ENCODE assay signal across 17 mouse cellular contexts in genomic region chr7:30615049-30615760, GRCm38 (mm10). TPM values are rescaled to one million over a fixed set of nuclear protein-coding genes. Genes with fewer than 3 reads are reported as not detected.
DNase-seq lines count a peak whose midpoint lies in the region; ATAC-seq and TF ChIP-seq lines count a peak whose summit lies in the region.
"Had no signal": no experiment of that assay in that cellular context is flagged by ENCODE, and none has a peak within 500 bp of the region (broad histone marks: within the 10 kb centered on the region; RNA-seq: fewer than 3 reads in every experiment).

No protein-coding gene starts in this region.

- no peak overlapping the region for H3K9ac ChIP-seq in forebrain, embryonic 14.5 days (ENCODE audit: low read length)
- H3K9ac ChIP-seq in forebrain, embryonic 12.5 days = no peak overlapping the region
- H3K9ac ChIP-seq in midbrain, embryonic 11.5 days (ENCODE audit: low read length) = no peak overlapping the region
- no peak overlapping the region for H3K9ac ChIP-seq in MEL (ENCODE audit: control insufficient read depth, low read depth, low read length, poor library complexity, severe bottlenecking)
- H3K9ac ChIP-seq in liver, embryonic 13.5 days = no peak overlapping the region
- H3K9ac ChIP-seq: embryonic facial prominence, embryonic 13.5 days; liver, embryonic 14.5 days; neural tube, embryonic 13.5 days had no signal

- H3K9me3 ChIP-seq in forebrain, embryonic 14.5 days (replicated peaks; ENCODE audit: control insufficient read depth, low read length) = no peaks in the 10 kb centered on the region
- no peaks in the 10 kb centered on the region for H3K9me3 ChIP-seq in forebrain, embryonic 12.5 days
- H3K9me3 ChIP-seq in midbrain, embryonic 11.5 days (ENCODE audit: control insufficient read depth, low read length) = no peaks in the 10 kb centered on the region
- H3K9me3 ChIP-seq in midbrain, embryonic 10.5 days (replicated peaks) = no peaks in the 10 kb centered on the region
- H3K9me3 ChIP-seq in MEL (replicated peaks; ENCODE audit: insufficient read depth, low read length) = no peaks in the 10 kb centered on the region
- no peaks in the 10 kb centered on the region for H3K9me3 ChIP-seq in liver, embryonic 13.5 days (replicated peaks)
- H3K9me3 ChIP-seq: embryonic facial prominence, embryonic 13.5 days; megakaryocyte, embryonic 14.5 days; neural tube, embryonic 13.5 days had no signal

- H3K27ac ChIP-seq in forebrain, embryonic 14.5 days (ENCODE audit: low read depth, low read length) = no peak overlapping the region
- no peak overlapping the region for H3K27ac ChIP-seq in forebrain, embryonic 12.5 days
- no peak overlapping the region for H3K27ac ChIP-seq in midbrain, embryonic 11.5 days (ENCODE audit: low read depth, low read length)
- H3K27ac ChIP-seq in midbrain, embryonic 10.5 days (replicated peaks) = no peak overlapping the region
- peak overlapping the region; percentile 19; the same call in 1 of the 2 replicates for H3K27ac ChIP-seq in MEL (ENCODE audit: control insufficient read depth, low read depth, low read length)
- no peak overlapping the region for H3K27ac ChIP-seq in liver, embryonic 13.5 days
- H3K27ac ChIP-seq: embryonic facial prominence, embryonic 13.5 days; liver, embryonic 14.5 days; neural tube, embryonic 13.5 days had no signal

- WGBS in forebrain, embryonic 14.5 days = 55% methylated on average over 5 of the region's 5 CpGs
- 60% methylated on average over 5 of the region's 5 CpGs for WGBS in forebrain, embryonic 12.5 days
- 63% methylated on average over 5 of the region's 5 CpGs for WGBS in midbrain, embryonic 11.5 days
- 62% methylated on average over 5 of the region's 5 CpGs for WGBS in midbrain, embryonic 10.5 days
- WGBS in liver, embryonic 13.5 days (ENCODE audit: insufficient replicate concordance) = 54% methylated on average over 5 of the region's 5 CpGs

- TF ChIP-seq POLR2A in MEL (IDR thresholded peaks at IDR 0.05; ENCODE audit: control insufficient read depth in 1 of 2, insufficient read depth in 1 of 2, low read depth in 1 of 2, low read length in 2 of 2, poor library complexity in 1 of 2) = no peak

- peaks cover 44% of the 10 kb centered on the region for H3K36me3 ChIP-seq in forebrain, embryonic 14.5 days (ENCODE audit: control insufficient read depth, insufficient read depth, low read length)
- H3K36me3 ChIP-seq in forebrain, embryonic 12.5 days (replicated peaks) = peaks cover 48% of the 10 kb centered on the region
- peaks cover 7% of the 10 kb centered on the region; the same call in 1 of the 2 replicates for H3K36me3 ChIP-seq in midbrain, embryonic 11.5 days (ENCODE audit: control insufficient read depth, insufficient read depth, low read length)
- peaks cover 52% of the 10 kb centered on the region for H3K36me3 ChIP-seq in midbrain, embryonic 10.5 days
- H3K36me3 ChIP-seq in MEL (ENCODE audit: control insufficient read depth in 1 of 2, insufficient read depth in 2 of 2, low read length in 2 of 2) = peaks cover 4 to 10% of the 10 kb centered on the region in 2 experiments
- H3K36me3 ChIP-seq in liver, embryonic 13.5 days = peaks cover 47% of the 10 kb centered on the region

- no peak overlapping the region for H3K4me2 ChIP-seq in forebrain, embryonic 14.5 days (ENCODE audit: low read length)
- H3K4me2 ChIP-seq in forebrain, embryonic 12.5 days = no peak overlapping the region
- no peak overlapping the region for H3K4me2 ChIP-seq in midbrain, embryonic 11.5 days
- no peak overlapping the region for H3K4me2 ChIP-seq in liver, embryonic 13.5 days
- H3K4me2 ChIP-seq: embryonic facial prominence, embryonic 13.5 days; neural tube, embryonic 13.5 days had no signal

- TF ChIP-seq EP300 in MEL (IDR thresholded peaks at IDR 0.05; ENCODE audit: low read depth in 1 of 2, low read length in 2 of 2) = no peak

- 0 out of 2 replicates have a peak, but pooled peaks have one; percentile 20 for ATAC-seq in forebrain, embryonic 14.5 days
- ATAC-seq in forebrain, embryonic 12.5 days (ENCODE audit: low FRiP score) = no peak
- 0 out of 2 replicates have a peak, but pooled peaks have one; percentile 33 for ATAC-seq in midbrain, embryonic 11.5 days (ENCODE audit: low FRiP score)
- ATAC-seq in liver, embryonic 13.5 days (ENCODE audit: low read depth) = peak; percentile 33
- ATAC-seq: Patski had no signal

- DNase-seq in forebrain, embryonic 14.5 days (ENCODE audit: low spot score) = no peak
- DNase-seq in midbrain, embryonic 11.5 days (ENCODE audit: low spot score, missing footprints) = no peak
- no peak for DNase-seq in midbrain, embryonic 10.5 days (ENCODE audit: low spot score)
- peak; percentile 75 for DNase-seq in MEL (ENCODE audit: low read depth, low spot score)
- DNase-seq in liver, embryonic 13.5 days = no peak
- no peak for DNase-seq in gastrocnemius, postnatal 4 days (ENCODE audit: low spot score in 2 of 2)
- no peak for DNase-seq in gastrocnemius, postnatal 10 days
- DNase-seq: cerebellum, adult 9-10 months; kidney, postnatal 25 days had no signal

- H3K4me3 ChIP-seq in forebrain, embryonic 14.5 days (ENCODE audit: low read depth, low read length) = no peak overlapping the region
- no peak overlapping the region for H3K4me3 ChIP-seq in forebrain, embryonic 12.5 days (replicated peaks)
- H3K4me3 ChIP-seq in midbrain, embryonic 11.5 days (ENCODE audit: low read depth, low read length) = no peak overlapping the region
- H3K4me3 ChIP-seq in midbrain, embryonic 10.5 days = no peak overlapping the region
- no peak overlapping the region for H3K4me3 ChIP-seq in MEL (ENCODE audit: control insufficient read depth in 1 of 2, insufficient read depth in 1 of 2, low read depth in 2 of 2, low read length in 2 of 2)
- no peak overlapping the region for H3K4me3 ChIP-seq in liver, embryonic 13.5 days (replicated peaks)
- H3K4me3 ChIP-seq: embryonic facial prominence, embryonic 13.5 days; megakaryocyte, embryonic 14.5 days; neural tube, embryonic 13.5 days had no signal

- H3K79me2 ChIP-seq in MEL (ENCODE audit: control insufficient read depth, insufficient read depth, low read length, poor library complexity) = no peaks in the 10 kb centered on the region

- TF ChIP-seq CTCF in MEL (IDR thresholded peaks at IDR 0.05 in 2 of 3, conservative IDR thresholded peaks at IDR 0.05 in 1 of 3; ENCODE audit: control insufficient read depth in 1 of 3, insufficient read depth in 1 of 3, low read depth in 2 of 3, low read length in 3 of 3, poor library complexity in 1 of 3, severe bottlenecking in 1 of 3) = no peak

- no peak for TF ChIP-seq RAD21 in MEL (IDR thresholded peaks at IDR 0.05; ENCODE audit: low read depth, low read length)

- no peaks in the 10 kb centered on the region for H3K4me1 ChIP-seq in forebrain, embryonic 14.5 days (ENCODE audit: control insufficient read depth, insufficient read depth, low read length)
- H3K4me1 ChIP-seq in forebrain, embryonic 12.5 days = no peaks in the 10 kb centered on the region
- no peaks in the 10 kb centered on the region for H3K4me1 ChIP-seq in midbrain, embryonic 11.5 days (ENCODE audit: control insufficient read depth, insufficient read depth, low read length)
- no peaks in the 10 kb centered on the region for H3K4me1 ChIP-seq in midbrain, embryonic 10.5 days
- peaks cover 0 to 3% of the 10 kb centered on the region in 2 experiments; a peak in 2 of 4 replicates for H3K4me1 ChIP-seq in MEL (ENCODE audit: control insufficient read depth in 1 of 2, insufficient read depth in 2 of 2, low read length in 2 of 2)
- H3K4me1 ChIP-seq in liver, embryonic 13.5 days (replicated peaks) = peaks cover 23% of the 10 kb centered on the region
- H3K4me1 ChIP-seq: embryonic facial prominence, embryonic 13.5 days; neural tube, embryonic 13.5 days had no signal

- H3K27me3 ChIP-seq in forebrain, embryonic 14.5 days (replicated peaks; ENCODE audit: control insufficient read depth, insufficient read depth, low read length) = no peaks in the 10 kb centered on the region
- H3K27me3 ChIP-seq in forebrain, embryonic 12.5 days = no peaks in the 10 kb centered on the region
- no peaks in the 10 kb centered on the region for H3K27me3 ChIP-seq in midbrain, embryonic 11.5 days (ENCODE audit: control insufficient read depth, insufficient read depth, low read length)
- no peaks in the 10 kb centered on the region for H3K27me3 ChIP-seq in midbrain, embryonic 10.5 days (ENCODE audit: low read depth, poor library complexity, severe bottlenecking)
- no peaks in the 10 kb centered on the region for H3K27me3 ChIP-seq in MEL (ENCODE audit: control insufficient read depth in 1 of 2, insufficient read depth in 2 of 2, low read length in 2 of 2)
- H3K27me3 ChIP-seq in liver, embryonic 13.5 days = no peaks in the 10 kb centered on the region
- H3K27me3 ChIP-seq: embryonic facial prominence, embryonic 13.5 days; neural tube, embryonic 13.5 days; Patski had no signal

RNA-seq across cellular contexts. Expression of gene Upk1a, which starts 2.6 kb away (rescaled TPM):
- polyA plus RNA-seq in forebrain, embryonic 14.5 days (2014; fragmentation: Nextera tagmentation; extraction: Ambion mirVana) = 0.20 and 0.25 TPM in 2 replicates
- 0.23 and 0.61 TPM in 2 replicates for polyA plus RNA-seq in forebrain, embryonic 12.5 days (2016; fragmentation: Nextera tagmentation; extraction: Ambion mirVana)
- 0.67 and 1.0 TPM in 2 replicates for polyA plus RNA-seq in midbrain, embryonic 11.5 days (2014; fragmentation: Nextera tagmentation; extraction: Ambion mirVana)
- polyA plus RNA-seq in midbrain, embryonic 10.5 days (2016; fragmentation: Nextera tagmentation; extraction: Ambion mirVana) = 0.44 and 0.79 TPM in 2 replicates
- 0.42 and 0.54 TPM in 2 replicates for total RNA-seq in MEL (2012; rRNA removed)
- 1 to 10 TPM in 1 of 2 experiments, not detected in 1; 1.6 TPM for polyA plus RNA-seq in MEL (2012; ENCODE audit: insufficient read depth in 1 of 2, insufficient read length in 2 of 2, low read depth in 1 of 2, low replicate concordance in 2 of 2, missing spikeins in 1 of 2)
- polyA plus RNA-seq in liver, embryonic 13.5 days (2015; fragmentation: Nextera tagmentation; extraction: Ambion mirVana) = 0.09 and 0.50 TPM in 2 replicates
- total RNA-seq in gastrocnemius, postnatal 4 days (2021) = under 1 TPM; 0.32 to 0.67 TPM
- total RNA-seq in gastrocnemius, postnatal 10 days (2021) = under 1 TPM; 0.16 to 0.29 TPM

RNA-seq across cellular contexts. Expression of gene Cox6b1, which starts 10.7 kb away (rescaled TPM):
- polyA plus RNA-seq in forebrain, embryonic 14.5 days (2014; fragmentation: Nextera tagmentation; extraction: Ambion mirVana) = 909 and 1,141 TPM in 2 replicates
- 814 and 871 TPM in 2 replicates for polyA plus RNA-seq in forebrain, embryonic 12.5 days (2016; fragmentation: Nextera tagmentation; extraction: Ambion mirVana)
- polyA plus RNA-seq in midbrain, embryonic 11.5 days (2014; fragmentation: Nextera tagmentation; extraction: Ambion mirVana) = 791 and 797 TPM in 2 replicates
- polyA plus RNA-seq in midbrain, embryonic 10.5 days (2016; fragmentation: Nextera tagmentation; extraction: Ambion mirVana) = 779 and 792 TPM in 2 replicates
- total RNA-seq in MEL (2012; rRNA removed) = 566 and 611 TPM in 2 replicates
- 100 to 1,000 TPM in 1 of 2 experiments, not detected in 1; 799 TPM for polyA plus RNA-seq in MEL (2012; ENCODE audit: insufficient read depth in 1 of 2, insufficient read length in 2 of 2, low read depth in 1 of 2, low replicate concordance in 2 of 2, missing spikeins in 1 of 2)
- polyA plus RNA-seq in liver, embryonic 13.5 days (2015; fragmentation: Nextera tagmentation; extraction: Ambion mirVana) = 690 and 705 TPM in 2 replicates
- total RNA-seq in gastrocnemius, postnatal 4 days (2021) = 1,000 to 10,000 TPM; 1,025 to 1,032 TPM
- 1,000 to 10,000 TPM; 1,178 to 1,379 TPM for total RNA-seq in gastrocnemius, postnatal 10 days (2021)

RNA-seq across cellular contexts. Expression of gene Zbtb32, which starts 16.5 kb away (rescaled TPM):
- polyA plus RNA-seq in forebrain, embryonic 14.5 days (2014; fragmentation: Nextera tagmentation; extraction: Ambion mirVana) = 0.12 and 0.34 TPM in 2 replicates
- polyA plus RNA-seq in forebrain, embryonic 12.5 days (2016; fragmentation: Nextera tagmentation; extraction: Ambion mirVana) = 0.32 and 0.46 TPM in 2 replicates
- 0.21 and 0.25 TPM in 2 replicates for polyA plus RNA-seq in midbrain, embryonic 11.5 days (2014; fragmentation: Nextera tagmentation; extraction: Ambion mirVana)
- polyA plus RNA-seq in midbrain, embryonic 10.5 days (2016; fragmentation: Nextera tagmentation; extraction: Ambion mirVana) = 0.26 and 0.61 TPM in 2 replicates
- 20.1 and 25.9 TPM in 2 replicates for total RNA-seq in MEL (2012; rRNA removed)
- polyA plus RNA-seq in MEL (2012; ENCODE audit: insufficient read depth in 1 of 2, insufficient read length in 2 of 2, low read depth in 1 of 2, low replicate concordance in 2 of 2, missing spikeins in 1 of 2) = 10 to 100 TPM in 1 of 2 experiments, not detected in 1; 32.8 TPM
- polyA plus RNA-seq in liver, embryonic 13.5 days (2015; fragmentation: Nextera tagmentation; extraction: Ambion mirVana) = 0.09 and 0.20 TPM in 2 replicates
- total RNA-seq in gastrocnemius, postnatal 4 days (2021) = not detected
- not detected for total RNA-seq in gastrocnemius, postnatal 10 days (2021)
- total RNA-seq: heart, adult 8-10 months had no signal

RNA-seq across cellular contexts. Expression of gene Etv2, which starts 20.4 kb away (rescaled TPM):
- polyA plus RNA-seq in forebrain, embryonic 14.5 days (2014; fragmentation: Nextera tagmentation; extraction: Ambion mirVana) = not detected in 2 replicates
- not detected in 2 replicates for polyA plus RNA-seq in forebrain, embryonic 12.5 days (2016; fragmentation: Nextera tagmentation; extraction: Ambion mirVana)
- not detected in 2 replicates for polyA plus RNA-seq in midbrain, embryonic 11.5 days (2014; fragmentation: Nextera tagmentation; extraction: Ambion mirVana)
- polyA plus RNA-seq in midbrain, embryonic 10.5 days (2016; fragmentation: Nextera tagmentation; extraction: Ambion mirVana) = not detected in 2 replicates
- total RNA-seq in MEL (2012; rRNA removed) = 0.15 TPM in 1 of 2 replicates, not detected in the other
- not detected for polyA plus RNA-seq in MEL (2012; ENCODE audit: insufficient read depth in 1 of 2, insufficient read length in 2 of 2, low read depth in 1 of 2, low replicate concordance in 2 of 2, missing spikeins in 1 of 2)
- polyA plus RNA-seq in liver, embryonic 13.5 days (2015; fragmentation: Nextera tagmentation; extraction: Ambion mirVana) = 0.09 TPM in 1 of 2 replicates, not detected in the other
- total RNA-seq in gastrocnemius, postnatal 4 days (2021) = not detected
- not detected for total RNA-seq in gastrocnemius, postnatal 10 days (2021)
- total RNA-seq: heart, adult 8-10 months had no signal
- polyA plus RNA-seq: C2C12; embryonic facial prominence, embryonic 13.5 days; liver, embryonic 14.5 days; neural tube, embryonic 13.5 days; Patski had no signal

RNA-seq across cellular contexts. Expression of gene Kmt2b, which starts 26.7 kb away (rescaled TPM):
- polyA plus RNA-seq in forebrain, embryonic 14.5 days (2014; fragmentation: Nextera tagmentation; extraction: Ambion mirVana) = 8.7 and 9.6 TPM in 2 replicates
- 13.0 TPM in 2 replicates for polyA plus RNA-seq in forebrain, embryonic 12.5 days (2016; fragmentation: Nextera tagmentation; extraction: Ambion mirVana)
- 10.3 and 10.7 TPM in 2 replicates for polyA plus RNA-seq in midbrain, embryonic 11.5 days (2014; fragmentation: Nextera tagmentation; extraction: Ambion mirVana)
- 7.4 and 10.6 TPM in 2 replicates for polyA plus RNA-seq in midbrain, embryonic 10.5 days (2016; fragmentation: Nextera tagmentation; extraction: Ambion mirVana)
- total RNA-seq in MEL (2012; rRNA removed) = 13.2 and 15.6 TPM in 2 replicates
- 10 to 100 TPM in 1 of 2 experiments, not detected in 1; 48.2 TPM for polyA plus RNA-seq in MEL (2012; ENCODE audit: insufficient read depth in 1 of 2, insufficient read length in 2 of 2, low read depth in 1 of 2, low replicate concordance in 2 of 2, missing spikeins in 1 of 2)
- polyA plus RNA-seq in liver, embryonic 13.5 days (2015; fragmentation: Nextera tagmentation; extraction: Ambion mirVana) = 2.8 and 3.8 TPM in 2 replicates
- total RNA-seq in gastrocnemius, postnatal 4 days (2021) = 10 to 100 TPM; 34.0 to 34.2 TPM
- 10 to 100 TPM; 21.4 to 26.8 TPM for total RNA-seq in gastrocnemius, postnatal 10 days (2021)

Comparison
In these comparisons a context has a peak if more than half of its experiments do, and no peak if none do; other contexts are left out.
1. RNA of gene Zbtb32, which starts 16.5 kb away (polyA plus RNA-seq): 32.8 TPM in MEL; 0.32 to 0.46 TPM in forebrain, embryonic 12.5 days, 0.12 to 0.34 TPM in forebrain, embryonic 14.5 days, 0.26 to 0.61 TPM in midbrain, embryonic 10.5 days, 0.21 to 0.25 TPM in midbrain, embryonic 11.5 days and 0.09 to 0.20 TPM in liver, embryonic 13.5 days; every median in the first group is over 10 times any median in the second.